8 mouse cellular contexts compared by ENCODE assay signal in genomic region chr4:55005066-55005465, GRCm38 (mm10).
DNase-seq lines count a peak whose midpoint lies in the region; ATAC-seq lines count a peak whose summit lies in the region.

No protein-coding gene starts in this region.

- peak; percentile 81 for ATAC-seq in forebrain, embryonic 13.5 days
- peak; percentile 89 for ATAC-seq in intestine, embryonic 15.5 days
- no peak for ATAC-seq in liver, embryonic 15.5 days (ENCODE audit: insufficient read depth)
- ATAC-seq in neural tube, embryonic 15.5 days (ENCODE audit: low FRiP score) = peak; percentile 61
- ATAC-seq in megakaryocyte-erythroid progenitor cell, adult 5-6 weeks (replicated peaks; ENCODE audit: low FRiP score, low TSS enrichment, poor library complexity, severe bottlenecking) = no peak

- H3K4me3 ChIP-seq in forebrain, embryonic 13.5 days = peak overlapping the region; percentile 2; the same call in 1 of the 2 replicates
- H3K4me3 ChIP-seq in intestine, embryonic 15.5 days (replicated peaks) = no peak overlapping the region
- no peak overlapping the region for H3K4me3 ChIP-seq in liver, embryonic 15.5 days (replicated peaks)
- H3K4me3 ChIP-seq in neural tube, embryonic 15.5 days (replicated peaks) = no peak overlapping the region

- H3K27me3 ChIP-seq in forebrain, embryonic 13.5 days = no peaks in the 10 kb centered on the region
- H3K27me3 ChIP-seq in intestine, embryonic 15.5 days (replicated peaks) = no peaks in the 10 kb centered on the region
- no peaks in the 10 kb centered on the region for H3K27me3 ChIP-seq in liver, embryonic 15.5 days
- H3K27me3 ChIP-seq in neural tube, embryonic 15.5 days (replicated peaks) = no peaks in the 10 kb centered on the region

- H3K9ac ChIP-seq in forebrain, embryonic 13.5 days = peak overlapping the region; percentile 18; the same call in 1 of the 2 replicates
- no peak overlapping the region for H3K9ac ChIP-seq in intestine, embryonic 15.5 days
- no peak overlapping the region for H3K9ac ChIP-seq in liver, embryonic 15.5 days
- 0 out of 2 replicates have a peak overlapping the region, but pooled peaks have one; percentile 17 for H3K9ac ChIP-seq in neural tube, embryonic 15.5 days (replicated peaks)

- peaks cover 55% of the 10 kb centered on the region for H3K4me1 ChIP-seq in forebrain, embryonic 13.5 days
- peaks cover 23% of the 10 kb centered on the region for H3K4me1 ChIP-seq in intestine, embryonic 15.5 days (replicated peaks)
- peaks cover 5% of the 10 kb centered on the region; the same call in 1 of the 2 replicates for H3K4me1 ChIP-seq in liver, embryonic 15.5 days (replicated peaks)
- H3K4me1 ChIP-seq in neural tube, embryonic 15.5 days = peaks cover 36% of the 10 kb centered on the region

- peak overlapping the region; percentile 43 for H3K4me2 ChIP-seq in forebrain, embryonic 13.5 days
- H3K4me2 ChIP-seq in intestine, embryonic 15.5 days (replicated peaks) = peak overlapping the region; percentile 51
- H3K4me2 ChIP-seq in liver, embryonic 15.5 days = peak overlapping the region; percentile 18; the same call in 1 of the 2 replicates
- peak overlapping the region; percentile 43 for H3K4me2 ChIP-seq in neural tube, embryonic 15.5 days

- peak; percentile 67 for DNase-seq in layer of hippocampus, adult 9-11 months
- no peak for DNase-seq in layer of hippocampus, postnatal 36 days
- no peak for DNase-seq in spleen, postnatal 36 days (ENCODE audit: low spot score in 2 of 2)

- 3% methylated on average over 4 of the region's 4 CpGs for WGBS in forebrain, embryonic 13.5 days
- WGBS in intestine, embryonic 15.5 days = 19% methylated on average over 4 of the region's 4 CpGs
- 44% methylated on average over 4 of the region's 4 CpGs for WGBS in liver, embryonic 15.5 days (ENCODE audit: insufficient replicate concordance)
- WGBS in neural tube, embryonic 15.5 days = 7% methylated on average over 4 of the region's 4 CpGs

- H3K36me3 ChIP-seq in forebrain, embryonic 13.5 days (ENCODE audit: poor library complexity, severe bottlenecking) = peaks cover 45% of the 10 kb centered on the region
- peaks cover 19% of the 10 kb centered on the region for H3K36me3 ChIP-seq in intestine, embryonic 15.5 days
- no peaks in the 10 kb centered on the region for H3K36me3 ChIP-seq in liver, embryonic 15.5 days (replicated peaks)
- peaks cover 28% of the 10 kb centered on the region for H3K36me3 ChIP-seq in neural tube, embryonic 15.5 days

- peak overlapping the region; percentile 95 for H3K27ac ChIP-seq in forebrain, embryonic 13.5 days
- H3K27ac ChIP-seq in intestine, embryonic 15.5 days = peak overlapping the region; percentile 92
- H3K27ac ChIP-seq in liver, embryonic 15.5 days (replicated peaks) = no peak overlapping the region
- H3K27ac ChIP-seq in neural tube, embryonic 15.5 days (replicated peaks) = peak overlapping the region; percentile 87

- H3K9me3 ChIP-seq in forebrain, embryonic 13.5 days (replicated peaks) = no peaks in the 10 kb centered on the region
- H3K9me3 ChIP-seq in intestine, embryonic 15.5 days = no peaks in the 10 kb centered on the region
- H3K9me3 ChIP-seq in liver, embryonic 15.5 days (replicated peaks) = no peaks in the 10 kb centered on the region
- H3K9me3 ChIP-seq in neural tube, embryonic 15.5 days (replicated peaks) = no peaks in the 10 kb centered on the region

Comparison
In these comparisons a context has a peak if more than half of its experiments do, and no peak if none do; other contexts are left out.
1. ATAC-seq: peak in forebrain, embryonic 13.5 days (single experiment), intestine, embryonic 15.5 days (single experiment) and neural tube, embryonic 15.5 days (single experiment); none in liver, embryonic 15.5 days (single experiment) and megakaryocyte-erythroid progenitor cell, adult 5-6 weeks (single experiment).
2. H3K9ac ChIP-seq: peak in forebrain, embryonic 13.5 days (single experiment) and neural tube, embryonic 15.5 days (single experiment); none in intestine, embryonic 15.5 days (single experiment) and liver, embryonic 15.5 days (single experiment).
3. Peak in every context shown above with its lines, with median percentiles within 50 percentile points of each other: H3K4me2 ChIP-seq.